Mouse (Mus musculus) ES-CJ7 (cell line): ENCODE results near the gene Zfp969.
"Not testable (repeated sequence)": the region's sequence is repeated elsewhere in the genome, so short reads cannot be mapped to it uniquely, and the experiment has no call there.

Experiments used
- DNase-seq: peaks from one replicate; pipeline ENCODE4 v3.0.0; 2011; ENCODE audit warnings: low read depth, low spot score

The Zfp969 gene

DNA sequence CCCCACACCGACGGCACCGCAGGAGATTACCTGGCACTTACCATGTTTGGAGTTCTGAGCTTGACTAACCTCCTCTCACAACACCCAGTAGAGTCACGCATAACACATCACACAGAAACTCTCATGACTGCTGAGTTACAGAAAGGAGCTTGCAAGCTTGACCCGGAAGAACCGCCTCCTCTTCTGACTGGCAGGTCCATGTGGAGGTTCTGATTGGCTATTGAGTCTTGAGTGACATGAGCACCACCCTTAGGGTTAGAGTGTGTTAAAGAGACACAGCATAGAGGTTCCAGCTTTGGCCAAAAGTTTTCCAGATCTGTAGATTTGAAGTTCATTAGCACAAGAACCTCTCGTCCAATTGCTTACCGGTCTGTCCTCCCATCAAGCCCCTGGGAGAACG, at the start of gene Zfp969:
Gene Zfp969 (minus strand): TSS at position 101 of the 400 bp plus-strand sequence.
- not testable (repeated sequence) for DNase-seq

DNA sequence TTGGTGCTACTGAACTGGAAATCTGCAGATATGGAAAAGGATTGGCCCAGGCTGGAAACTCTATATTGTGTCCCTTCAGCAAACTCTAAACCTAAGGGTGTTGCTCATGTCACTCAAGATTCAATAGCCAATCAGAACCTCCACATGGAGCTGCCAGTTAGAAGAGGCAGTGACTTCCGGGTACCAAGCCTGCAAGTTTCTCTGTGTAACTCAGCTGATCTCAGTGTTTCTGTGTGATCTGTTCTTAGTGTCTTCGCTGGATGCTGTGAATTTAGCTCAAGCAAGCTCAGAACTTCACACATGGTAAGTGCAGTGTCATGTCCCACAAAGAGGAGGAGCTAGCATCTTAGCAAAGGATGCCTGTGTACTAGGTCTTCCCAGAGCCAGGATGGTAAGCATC, 37.8 kb upstream of the Zfp969 start, which contains the start of gene Gm2007:
Gene Gm2007 (plus strand): TSS at position 301 of the 400 bp plus-strand sequence.
- not testable (repeated sequence) for DNase-seq

DNA sequence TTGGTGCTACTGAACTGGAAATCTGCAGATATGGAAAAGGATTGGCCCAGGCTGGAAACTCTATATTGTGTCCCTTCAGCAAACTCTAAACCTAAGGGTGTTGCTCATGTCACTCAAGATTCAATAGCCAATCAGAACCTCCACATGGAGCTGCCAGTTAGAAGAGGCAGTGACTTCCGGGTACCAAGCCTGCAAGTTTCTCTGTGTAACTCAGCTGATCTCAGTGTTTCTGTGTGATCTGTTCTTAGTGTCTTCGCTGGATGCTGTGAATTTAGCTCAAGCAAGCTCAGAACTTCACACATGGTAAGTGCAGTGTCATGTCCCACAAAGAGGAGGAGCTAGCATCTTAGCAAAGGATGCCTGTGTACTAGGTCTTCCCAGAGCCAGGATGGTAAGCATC, 59.8 kb downstream of the Zfp969 start, which contains the start of gene Gm11007:
Gene Gm11007 (plus strand): TSS at position 301 of the 400 bp plus-strand sequence.
- DNase-seq: not testable (repeated sequence)
